Mouse (Mus musculus) liver, embryonic 15.5 days (tissue): Measurements from ENCODE around the gene Gm10644. TPM values are rescaled to one million over a fixed set of nuclear protein-coding genes. Genes with fewer than 3 reads are reported as not detected.

Experiments
- ATAC-seq: fragments of 200-750 bp; cut with Nextera tagmentation; 2 replicates; pipeline ENCODE4 v1.8.0; 2017; ENCODE audit warnings: moderate number of reproducible peaks, mild to moderate bottlenecking, moderate library complexity; ENCODE audit not compliant: insufficient read depth
- H3K27ac ChIP-seq: fragments of 300-500 bp; sonication (generic); replicated peaks from 2 replicates; pipeline ENCODE4 v1.5.1; 2015; ENCODE audit warnings: mild to moderate bottlenecking, inconsistent platforms
- H3K27me3 ChIP-seq: fragments of 300-500 bp; sonication (generic); 2 replicates; pipeline ENCODE4 v1.6.1; 2015; ENCODE audit warnings: mild to moderate bottlenecking, inconsistent platforms
- H3K36me3 ChIP-seq: fragments of 300-500 bp; sonication (generic); replicated peaks from 2 replicates; pipeline ENCODE4 v1.6.1; 2015; ENCODE audit warnings: moderate library complexity, mild to moderate bottlenecking, inconsistent platforms
- H3K4me1 ChIP-seq: fragments of 300-500 bp; sonication (generic); replicated peaks from 2 replicates; pipeline ENCODE4 v1.6.1; 2015; ENCODE audit warnings: inconsistent platforms
- H3K4me2 ChIP-seq: fragments of 300-500 bp; sonication (generic); 2 replicates; pipeline ENCODE4 v1.6.1; 2015; ENCODE audit warnings: moderate library complexity, mild to moderate bottlenecking, inconsistent platforms
- H3K4me3 ChIP-seq: fragments of 300-500 bp; sonication (generic); replicated peaks from 2 replicates; pipeline ENCODE4 v1.5.1; 2015; ENCODE audit warnings: mild to moderate bottlenecking, inconsistent platforms
- H3K9ac ChIP-seq: fragments of 300-500 bp; sonication (generic); 2 replicates; pipeline ENCODE4 v1.6.1; 2015; ENCODE audit warnings: moderate library complexity, mild to moderate bottlenecking, inconsistent platforms
- H3K9me3 ChIP-seq: fragments of 300-500 bp; sonication (generic); replicated peaks from 2 replicates; pipeline ENCODE4 v1.6.1; 2016; ENCODE audit warnings: inconsistent platforms
- WGBS: fragments of 180-500 bp; shearing (Covaris S2); methylation state at CpG from one replicate; pipeline ENCODE4 v1.1.7; 2015; ENCODE audit warnings: mixed read lengths; ENCODE audit not compliant: insufficient replicate concordance; 5-methylcytosine and 5-hydroxymethylcytosine counted together
- polyA plus RNA-seq: library from polyadenylated mRNA; unstranded; fragments of >200 nt; fragmentation: Nextera tagmentation; extraction: Ambion mirVana; gene quantifications from 2 replicates; pipeline ENCODE4 v1.2.1, GENCODE M21; 2015

Gene Gm10644
- polyA plus RNA-seq, 1 experiment from 2014 or later = 0.39 TPM

GRCm38 (mm10) chr8:83980250-83980649, 25.2 kb upstream of the Gm10644 start:
- Histone ChIP-seq H3K4me2 (no peak overlapping the region), H3K4me3 (no peak overlapping the region), H3K9me3 (no peaks in the 10 kb centered on the region), H3K27ac (no peak overlapping the region), H3K4me1 (peaks cover 28% of the 10 kb centered on the region), H3K27me3 (no peaks in the 10 kb centered on the region), H3K36me3 (peaks cover 40% of the 10 kb centered on the region), H3K9ac (no peak overlapping the region)
- whole genome bisulfite sequencing = 57% methylated on average over 1 of the region's 1 CpGs
- no peak for ATAC-seq

GRCm38 (mm10) chr8:83978200-83978599, 23.2 kb upstream of the Gm10644 start:
- Histone ChIP-seq H3K27me3 (no peaks in the 10 kb centered on the region), H3K9me3 (no peaks in the 10 kb centered on the region), H3K9ac (no peak overlapping the region), H3K36me3 (peaks cover 24% of the 10 kb centered on the region), H3K4me2 (no peak overlapping the region), H3K4me3 (no peak overlapping the region), H3K27ac (no peak overlapping the region), H3K4me1 (peaks cover 48% of the 10 kb centered on the region)
- WGBS = 77% methylated on average over 9 of the region's 9 CpGs
- ATAC-seq = no peak

- Histone ChIP-seq H3K4me2 (no peak overlapping the region), H3K27ac (0 out of 2 replicates have a peak overlapping the region, but pooled peaks have one; percentile 9)
- ATAC-seq = no peak
Observed at GRCm38 (mm10) chr8:83977646-83978045, 22.6 kb upstream of the Gm10644 start.

GRCm38 (mm10) chr8:83976779-83977350, 21.9 kb upstream of the Gm10644 start:
- no peak for ATAC-seq
- Histone ChIP-seq H3K4me3 (no peak overlapping the region), H3K4me2 (no peak overlapping the region), H3K36me3 (peaks cover 15% of the 10 kb centered on the region), H3K27me3 (no peaks in the 10 kb centered on the region), H3K27ac (no peak overlapping the region), H3K9ac (no peak overlapping the region), H3K4me1 (peaks cover 47% of the 10 kb centered on the region), H3K9me3 (no peaks in the 10 kb centered on the region)
- 79% methylated on average over 5 of the region's 5 CpGs for WGBS

More at GRCm38 (mm10) chr8:83977646-83978045, 22.6 kb upstream of the Gm10644 start:
- H3K27me3 ChIP-seq = no peaks in the 10 kb centered on the region
- H3K4me3 ChIP-seq = no peak overlapping the region
- H3K36me3 ChIP-seq = peaks cover 19% of the 10 kb centered on the region
- H3K4me1 ChIP-seq = peaks cover 48% of the 10 kb centered on the region
- H3K9ac ChIP-seq = no peak overlapping the region
- no peaks in the 10 kb centered on the region for H3K9me3 ChIP-seq
- WGBS = 46% methylated on average over 6 of the region's 6 CpGs

GRCm38 (mm10) chr8:83976101-83976630, 21.2 kb upstream of the Gm10644 start:
- 61% methylated on average over 4 of the region's 4 CpGs for WGBS
- Histone ChIP-seq H3K4me2 (no peak overlapping the region), H3K9ac (no peak overlapping the region), H3K4me1 (peaks cover 49% of the 10 kb centered on the region), H3K9me3 (no peaks in the 10 kb centered on the region), H3K27ac (no peak overlapping the region), H3K36me3 (peaks cover 15% of the 10 kb centered on the region), H3K4me3 (no peak overlapping the region), H3K27me3 (no peaks in the 10 kb centered on the region)
- no peak for ATAC-seq

GRCm38 (mm10) chr8:83974521-83974920, 19.5 kb upstream of the Gm10644 start:
- Histone ChIP-seq H3K4me2 (no peak overlapping the region), H3K27ac (no peak overlapping the region), H3K36me3 (peaks cover 24% of the 10 kb centered on the region), H3K9me3 (no peaks in the 10 kb centered on the region), H3K27me3 (no peaks in the 10 kb centered on the region), H3K4me1 (peaks cover 56% of the 10 kb centered on the region), H3K4me3 (no peak overlapping the region), H3K9ac (no peak overlapping the region)
- WGBS = 76% methylated on average over 4 of the region's 4 CpGs
- ATAC-seq = no peak

GRCm38 (mm10) chr8:83973161-83974031, 18.4 kb upstream of the Gm10644 start:
- Histone ChIP-seq H3K36me3 (peaks cover 35% of the 10 kb centered on the region), H3K9ac (peak overlapping the region; percentile 91), H3K9me3 (no peaks in the 10 kb centered on the region), H3K4me1 (peaks cover 56% of the 10 kb centered on the region), H3K27me3 (no peaks in the 10 kb centered on the region), H3K27ac (peak overlapping the region; percentile 79), H3K4me2 (peak overlapping the region; percentile 98), H3K4me3 (peak overlapping the region; percentile 94)
- WGBS = 8% methylated on average over 35 of the region's 37 CpGs
- no peak; the same call in 1 of the 2 replicates for ATAC-seq

- ATAC-seq = peak; percentile 99
- Histone ChIP-seq H3K9me3 (no peaks in the 10 kb centered on the region), H3K4me3 (peak within 1 kb of the TSS; percentile 94), H3K4me2 (peak within 1 kb of the TSS; percentile 99), H3K36me3 (peaks cover 45% of the 10 kb centered on the region), H3K9ac (peak within 1 kb of the TSS; percentile 91), H3K4me1 (peaks cover 49% of the 10 kb centered on the region), H3K27me3 (no peaks in the 10 kb centered on the region), H3K27ac (peak within 1 kb of the TSS; percentile 79)
- under 1% methylated on average over 76 of the region's 94 CpGs for WGBS
Observed at GRCm38 (mm10) chr8:83972150-83973120, 17.4 kb upstream of the Gm10644 start, which contains the start of gene Prkaca. Gene Prkaca (plus strand): TSS chr8:83972993.

- Histone ChIP-seq H3K4me2 (peak overlapping the region; percentile 99), H3K4me3 (peak overlapping the region; percentile 94), H3K36me3 (peaks cover 52% of the 10 kb centered on the region), H3K27ac (peak overlapping the region; percentile 78), H3K9me3 (no peaks in the 10 kb centered on the region), H3K4me1 (peaks cover 41% of the 10 kb centered on the region), H3K27me3 (no peaks in the 10 kb centered on the region), H3K9ac (peak overlapping the region; percentile 78)
- ATAC-seq = no peak
- WGBS = 79% methylated on average over 6 of the region's 6 CpGs
Observed at GRCm38 (mm10) chr8:83971661-83972060, 16.7 kb upstream of the Gm10644 start.

GRCm38 (mm10) chr8:83971121-83971520, 16.1 kb upstream of the Gm10644 start:
- Histone ChIP-seq H3K4me1 (peaks cover 40% of the 10 kb centered on the region), H3K9ac (no peak overlapping the region), H3K4me3 (no peak overlapping the region), H3K9me3 (no peaks in the 10 kb centered on the region), H3K27me3 (no peaks in the 10 kb centered on the region), H3K36me3 (peaks cover 58% of the 10 kb centered on the region), H3K4me2 (peak overlapping the region; percentile 99), H3K27ac (peak overlapping the region; percentile 78; the same call in 1 of the 2 replicates)
- WGBS = 83% methylated on average over 4 of the region's 4 CpGs
- no peak for ATAC-seq
